Mouse (Mus musculus): ENCODE measurements around the gene Apol9b.

- TF ChIP-seq USF1 (IDR thresholded peaks at IDR 0.05; ENCODE audit: low read depth, low read length) = no peak
- no peak for TF ChIP-seq JUN (IDR thresholded peaks at IDR 0.05; ENCODE audit: insufficient read depth, low read depth, low read length)
These were observed 57.0 kb downstream of the Apol9b start for GRCm38 (mm10) chr15:77785807-77786206.
